Mouse (Mus musculus) spleen, adult 18-20 months (tissue): Measurements from ENCODE around the gene Ralgapa1.
A peak's percentile ranks its signal among the peaks of the same experiment; 100 is the strongest.
"Not testable (repeated sequence)": the region's sequence is repeated elsewhere in the genome, so short reads cannot be mapped to it uniquely, and the experiment has no call there.

Experiments
- DNase-seq, 2 experiments: peaks; one replicate each; pipeline ENCODE4 v3.0.0; 2022; ENCODE audit warnings: mixed read lengths in 2 of 2

Ralgapa1 gene

DNA sequence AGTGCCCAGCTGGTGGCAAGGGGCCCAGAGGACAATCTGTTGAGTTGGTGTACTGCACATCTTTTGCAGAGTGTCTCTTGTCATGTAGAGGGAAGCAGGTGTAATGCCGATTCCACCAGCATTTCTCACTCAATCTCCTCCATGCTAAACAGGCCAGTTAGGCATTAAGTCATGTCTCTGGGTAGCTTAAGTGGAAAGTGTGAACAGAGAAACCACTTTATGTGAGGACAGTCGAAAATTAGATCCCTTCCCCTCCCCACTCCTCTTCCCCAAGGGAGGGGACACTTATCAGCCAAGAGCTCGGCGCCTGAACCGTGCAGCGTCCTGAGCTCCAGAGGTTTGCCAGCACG, 222.5 kb downstream of the Ralgapa1 start:
- DNase-seq, result no peak

DNA sequence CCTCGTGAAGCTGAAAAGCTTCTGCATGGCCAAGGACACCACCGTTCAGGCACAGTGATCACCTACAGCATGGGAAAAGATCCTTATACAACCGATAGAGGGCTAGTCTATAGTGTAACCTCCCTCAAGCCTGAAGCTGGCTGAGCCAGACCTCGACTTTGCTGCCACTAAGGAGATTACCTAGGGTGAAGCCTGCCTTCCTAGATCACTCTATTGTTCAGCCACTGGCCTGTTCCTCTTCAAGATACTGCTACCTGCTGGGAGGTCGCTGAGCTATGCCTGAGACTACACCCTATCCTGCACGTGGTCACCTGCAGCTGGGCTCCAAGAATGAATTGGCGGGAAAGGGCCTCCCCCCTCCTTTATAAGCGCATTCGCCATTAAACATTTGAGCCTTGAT, 234.0 kb downstream of the Ralgapa1 start:
- DNase-seq, result not testable (repeated sequence)

DNA sequence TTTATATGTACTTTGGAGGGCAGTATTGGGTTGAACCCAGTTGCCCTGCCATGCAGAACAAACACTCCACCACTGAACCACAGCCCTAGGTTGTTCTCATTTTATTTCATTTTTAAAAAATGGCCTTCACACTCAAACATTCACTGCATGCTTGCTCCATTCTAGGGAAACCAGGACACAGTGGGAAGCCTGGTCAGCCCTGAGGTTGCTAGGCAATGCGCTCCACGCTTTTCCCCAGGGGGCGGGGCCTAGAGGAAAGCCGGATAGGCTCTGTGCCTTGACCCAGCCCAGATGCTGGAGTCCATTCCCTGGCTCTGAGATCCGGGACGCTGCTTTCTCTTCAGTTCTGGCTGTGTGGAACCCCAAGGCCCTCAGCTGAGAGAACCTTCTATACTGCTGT, 247.2 kb downstream of the Ralgapa1 start:
- no peak for DNase-seq

DNA sequence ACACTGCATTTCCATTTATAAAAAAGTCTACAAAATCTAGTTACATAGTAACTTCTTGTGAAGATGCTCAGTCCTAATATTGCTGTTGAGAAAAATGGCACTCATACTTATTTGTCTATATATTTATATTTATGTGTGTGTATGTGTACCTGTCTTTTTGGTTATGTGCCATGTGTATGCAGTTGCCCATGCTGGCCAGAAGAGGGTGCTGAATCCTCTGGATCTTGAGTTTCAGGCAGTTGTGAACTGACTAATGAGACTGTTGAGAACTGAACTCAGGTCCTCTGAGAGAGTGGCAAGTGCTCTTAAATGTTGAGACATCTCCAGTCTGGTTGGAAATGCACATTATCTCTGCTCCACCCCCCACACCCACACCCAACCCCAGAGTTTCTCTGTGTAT, 247.9 kb downstream of the Ralgapa1 start:
- no peak for DNase-seq

DNA sequence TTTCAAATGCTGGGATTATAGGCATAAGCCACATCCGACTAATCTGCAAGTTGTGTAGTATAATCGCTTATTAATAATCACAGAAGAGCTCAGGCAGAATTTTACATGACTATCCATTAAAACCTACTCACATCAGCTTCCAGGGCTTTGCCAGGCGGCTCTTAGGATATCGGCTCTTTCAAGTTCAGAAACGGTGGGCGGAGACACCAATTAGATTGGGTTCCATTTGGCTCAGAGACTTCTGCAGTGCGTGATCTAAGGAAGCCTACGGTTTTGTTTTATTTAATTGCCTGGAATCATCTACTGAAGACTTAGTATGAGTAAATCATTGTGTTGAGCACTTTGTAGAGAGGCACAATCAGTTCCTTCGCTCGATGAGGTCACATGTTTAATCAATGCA, 249.3 kb downstream of the Ralgapa1 start:
- DNase-seq, result no peak

DNA sequence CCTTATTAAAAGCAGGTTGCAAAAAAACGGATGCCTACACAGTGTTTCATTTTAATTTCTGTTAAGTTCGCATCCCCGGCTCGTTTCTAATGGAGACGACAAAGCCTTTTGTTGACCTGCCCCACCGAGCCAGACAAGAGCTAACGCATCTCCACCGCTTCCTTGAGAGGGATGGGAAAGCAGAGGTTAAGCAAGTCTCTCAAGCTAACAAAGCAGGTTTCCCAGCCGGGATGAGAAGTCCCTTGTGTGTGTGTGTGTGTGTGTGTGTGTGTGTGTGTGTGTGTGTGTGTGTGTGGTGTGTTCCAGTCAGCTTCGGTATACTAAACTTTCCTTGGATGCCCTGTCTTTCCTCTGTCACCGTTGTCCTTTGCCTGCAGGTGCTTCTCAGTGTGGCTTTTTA, 249.8 kb downstream of the Ralgapa1 start:
- DNase-seq, result no peak

DNA sequence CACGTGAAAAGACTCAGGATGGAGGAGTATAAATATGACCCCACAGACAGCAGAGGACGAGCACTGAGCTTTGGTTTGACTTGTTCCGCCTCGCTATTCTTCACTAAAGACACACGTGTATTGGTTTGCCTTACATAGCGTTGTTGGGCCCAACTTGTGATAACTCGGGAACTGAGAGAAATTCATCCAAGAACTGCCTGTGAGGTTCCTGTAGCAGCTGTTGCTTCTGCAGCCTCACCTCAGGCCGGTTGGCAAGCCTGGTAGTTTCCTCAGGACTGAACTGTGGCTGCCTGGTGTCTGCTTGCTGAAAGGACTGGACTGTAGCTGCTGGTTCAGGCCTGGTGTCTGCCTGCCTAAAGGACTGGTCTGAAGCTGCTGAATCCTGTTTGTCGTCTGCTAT, 250.3 kb downstream of the Ralgapa1 start:
- no peak for DNase-seq

DNA sequence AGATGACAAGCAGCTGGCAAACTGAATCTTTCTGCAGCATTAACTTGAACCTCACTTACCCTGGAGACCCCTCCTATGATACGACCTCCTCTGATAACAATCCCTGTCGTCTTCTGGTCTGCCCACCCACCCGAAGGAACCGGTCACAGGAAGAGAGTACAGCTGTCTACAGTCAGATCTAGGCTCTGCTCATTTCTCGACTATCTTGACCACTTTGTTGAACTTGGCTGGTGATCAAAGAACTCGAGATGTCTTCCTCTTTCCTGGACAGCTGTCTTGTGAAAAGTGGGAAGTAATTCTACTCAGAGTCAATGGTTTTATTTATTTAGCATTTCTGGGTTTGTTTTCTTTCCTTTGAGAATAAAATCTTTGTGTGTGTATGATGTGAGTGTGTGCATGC, 251.3 kb downstream of the Ralgapa1 start:
- no peak for DNase-seq

DNA sequence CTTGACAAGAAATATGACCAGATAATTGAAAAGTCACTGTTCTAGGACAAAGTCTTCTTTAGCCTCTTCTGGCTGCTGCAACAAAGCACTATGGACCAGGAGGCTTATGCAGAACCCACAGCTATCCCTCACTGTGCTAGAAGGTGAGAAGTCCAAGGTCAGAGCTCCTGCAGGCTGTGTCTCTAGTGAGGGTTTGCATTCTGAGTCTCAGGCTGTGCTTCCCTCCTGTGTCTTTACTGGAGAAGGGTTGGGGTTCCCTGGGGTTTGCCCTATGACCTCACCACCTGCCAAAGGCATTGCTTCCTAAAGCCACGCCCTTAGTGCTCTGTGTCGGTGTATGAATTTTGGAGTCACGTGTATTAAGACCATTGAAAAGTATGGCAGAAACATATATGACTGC, 252.5 kb downstream of the Ralgapa1 start:
- no peak for DNase-seq

DNA sequence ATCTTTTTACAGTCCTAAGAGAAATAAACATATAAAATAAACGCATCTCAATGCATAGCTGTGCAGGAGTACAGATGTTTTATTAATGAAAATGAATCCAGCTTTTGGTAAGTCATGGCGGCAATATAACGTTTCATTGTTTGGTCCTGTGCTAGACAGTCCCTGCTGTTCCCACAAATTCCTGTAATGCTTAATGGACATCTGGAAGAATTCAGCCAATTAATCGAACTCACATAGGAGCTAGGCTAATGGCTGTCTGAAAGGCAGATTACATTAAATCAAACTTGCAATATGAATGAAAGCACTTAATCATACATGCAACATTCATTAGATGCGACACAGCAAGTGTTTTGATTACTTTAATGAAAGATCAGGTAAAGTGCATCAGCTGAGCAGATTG, 254.1 kb downstream of the Ralgapa1 start:
- no peak for DNase-seq

DNA sequence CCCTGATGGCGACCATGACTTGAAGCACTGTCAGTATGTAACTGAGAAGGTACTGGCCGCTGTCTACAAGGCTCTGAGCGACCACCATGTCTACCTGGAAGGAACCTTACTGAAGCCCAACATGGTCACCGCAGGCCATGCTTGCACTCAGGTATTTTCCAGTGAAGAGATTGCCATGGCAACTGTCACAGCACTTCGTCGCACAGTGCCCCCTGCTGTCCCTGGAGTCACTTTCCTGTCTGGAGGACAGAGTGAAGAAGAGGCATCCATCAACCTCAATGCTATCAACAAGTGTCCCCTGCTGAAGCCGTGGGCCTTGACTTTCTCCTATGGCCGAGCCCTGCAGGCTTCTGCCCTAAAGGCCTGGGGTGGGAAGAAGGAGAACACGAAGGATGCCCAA, 255.1 kb downstream of the Ralgapa1 start:
- DNase-seq, result no peak

DNA sequence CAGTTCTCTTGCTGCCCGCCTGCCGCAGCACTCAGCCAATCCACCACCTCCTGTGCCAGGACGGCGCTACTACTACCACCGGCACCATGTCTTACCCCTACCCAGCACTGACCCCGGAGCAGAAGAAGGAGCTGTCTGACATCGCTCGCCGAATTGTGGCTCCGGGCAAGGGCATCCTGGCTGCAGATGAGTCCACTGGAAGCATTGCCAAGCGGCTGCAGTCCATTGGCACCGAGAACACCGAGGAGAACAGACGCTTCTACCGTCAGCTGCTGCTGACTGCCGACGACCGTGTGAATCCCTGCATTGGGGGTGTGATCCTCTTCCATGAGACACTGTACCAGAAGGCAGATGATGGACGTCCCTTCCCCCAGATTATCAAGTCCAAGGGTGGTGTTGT, 255.8 kb downstream of the Ralgapa1 start, which contains the start of gene Aldoart2:
Gene Aldoart2, plus strand, starts transcription at position 34 of the 400 bp plus-strand sequence.
- DNase-seq, result no peak

DNA sequence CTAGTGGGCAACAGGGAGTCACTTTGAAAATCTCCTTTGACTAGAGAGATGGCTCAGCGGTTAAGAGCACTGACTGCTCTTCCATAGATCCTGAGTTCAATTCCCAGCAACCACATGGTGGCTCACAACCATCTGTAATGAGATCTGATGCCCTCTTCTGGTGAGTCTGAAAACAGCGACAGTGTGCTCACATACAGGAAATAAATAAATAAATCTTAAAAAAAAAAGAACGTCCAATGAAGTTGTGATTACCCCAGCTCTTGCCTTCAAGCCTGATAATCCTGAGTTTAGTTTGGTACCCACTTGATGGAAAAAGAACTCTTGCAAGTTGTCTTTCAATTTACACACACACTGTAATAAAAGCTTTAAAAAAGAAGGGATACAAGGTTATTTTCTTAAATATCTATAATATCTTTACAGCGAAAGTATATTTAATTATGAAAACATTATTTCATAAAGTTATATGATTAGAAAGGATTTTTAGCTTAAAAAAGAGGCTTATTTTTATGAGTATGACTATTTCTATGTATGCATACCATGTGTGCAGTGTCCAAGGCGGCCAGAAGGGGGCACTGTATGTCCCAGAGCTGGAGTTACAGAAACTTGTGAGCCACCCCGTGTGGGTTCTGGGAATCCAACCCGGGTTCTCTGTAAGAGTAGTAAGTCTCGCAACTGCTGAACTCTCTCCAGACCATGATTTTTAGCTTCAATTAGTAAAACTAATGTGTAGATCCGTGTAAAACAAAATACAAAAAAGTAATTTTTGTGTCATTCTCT, 256.6 kb downstream of the Ralgapa1 start:
- no peak for DNase-seq

DNA sequence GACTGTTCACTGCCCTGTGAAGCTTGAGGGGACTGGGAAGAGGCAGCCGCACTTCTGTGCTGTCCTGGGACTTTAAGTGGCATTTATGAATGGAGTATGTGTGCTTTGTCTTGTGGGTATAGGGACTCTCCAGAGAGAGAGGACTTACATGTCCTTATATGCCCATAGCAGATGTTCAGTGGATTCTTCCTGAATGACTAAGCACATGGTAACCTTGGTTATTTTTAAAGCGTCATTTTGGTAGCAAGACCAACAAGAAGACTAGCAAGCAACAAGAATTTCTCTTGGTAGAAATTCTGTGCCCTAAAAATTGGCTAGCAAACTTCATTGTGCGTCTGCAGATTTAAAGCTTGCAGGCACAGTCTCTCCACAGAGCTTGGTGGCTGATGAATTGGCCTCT, 257.2 kb downstream of the Ralgapa1 start:
- no peak for DNase-seq

DNA sequence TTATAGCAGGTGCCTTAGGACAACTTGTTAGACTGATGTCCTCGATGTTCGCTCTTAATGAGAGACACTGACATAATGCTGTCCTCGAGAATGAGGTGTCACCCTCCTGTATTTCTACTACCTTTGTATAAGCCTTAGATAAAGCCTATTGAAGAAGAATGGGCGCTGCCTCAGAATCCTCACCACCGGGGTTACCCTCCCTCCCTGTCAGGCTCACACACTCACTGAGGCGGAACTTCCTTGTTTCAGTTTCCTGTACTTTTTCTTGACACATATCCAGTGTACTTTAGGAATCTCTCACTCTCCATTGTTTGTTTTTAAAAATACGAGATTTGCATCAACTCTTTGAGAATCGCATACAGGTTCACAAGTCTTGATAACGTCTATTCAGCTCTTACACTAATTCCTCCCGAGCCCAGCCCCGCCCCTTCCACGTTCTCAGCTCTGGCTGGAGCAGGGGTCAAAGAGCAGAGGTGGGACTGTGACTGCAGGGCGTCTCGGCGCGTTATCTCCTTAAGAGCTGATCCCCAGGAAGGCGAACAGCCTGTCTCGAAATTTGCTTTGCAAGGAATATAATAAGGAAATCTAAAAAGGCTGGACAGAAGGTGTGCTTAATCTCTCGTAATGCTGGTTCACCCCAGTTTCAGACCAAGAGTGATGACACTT, 260.8 kb downstream of the Ralgapa1 start:
- peak in 1 of 2 experiments; percentile 6 for DNase-seq

DNA sequence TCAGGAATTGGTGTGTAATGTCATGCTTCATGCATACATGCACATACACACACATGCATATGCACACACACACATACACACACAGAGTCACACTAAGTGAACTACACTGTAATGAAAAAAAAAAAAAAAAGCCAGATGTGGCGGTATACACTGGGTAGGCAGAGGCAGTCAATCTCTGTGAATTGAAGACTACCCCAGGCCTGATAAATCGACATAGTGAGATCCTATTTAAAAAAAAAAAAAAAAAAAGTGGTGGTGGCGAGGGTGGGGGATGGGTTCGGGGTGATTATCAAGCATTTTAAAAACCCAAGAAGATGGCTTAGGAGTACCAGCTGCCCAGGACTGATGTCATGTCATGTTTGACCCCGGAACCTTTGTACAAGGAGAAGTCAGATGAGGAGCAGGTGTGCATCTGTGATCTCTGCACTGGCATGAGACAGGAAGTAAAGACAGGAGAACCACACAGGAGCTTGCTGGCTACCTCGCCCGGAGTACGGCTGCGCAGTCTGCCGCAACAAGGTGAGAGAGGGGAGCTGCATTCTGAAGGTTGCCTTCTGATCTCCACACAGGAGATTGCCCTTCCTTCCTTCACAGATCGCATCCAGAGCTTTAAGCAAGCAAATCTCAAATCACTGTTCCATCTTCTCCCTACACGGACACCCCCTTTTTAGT, 261.6 kb downstream of the Ralgapa1 start:
- no peak for DNase-seq

DNA sequence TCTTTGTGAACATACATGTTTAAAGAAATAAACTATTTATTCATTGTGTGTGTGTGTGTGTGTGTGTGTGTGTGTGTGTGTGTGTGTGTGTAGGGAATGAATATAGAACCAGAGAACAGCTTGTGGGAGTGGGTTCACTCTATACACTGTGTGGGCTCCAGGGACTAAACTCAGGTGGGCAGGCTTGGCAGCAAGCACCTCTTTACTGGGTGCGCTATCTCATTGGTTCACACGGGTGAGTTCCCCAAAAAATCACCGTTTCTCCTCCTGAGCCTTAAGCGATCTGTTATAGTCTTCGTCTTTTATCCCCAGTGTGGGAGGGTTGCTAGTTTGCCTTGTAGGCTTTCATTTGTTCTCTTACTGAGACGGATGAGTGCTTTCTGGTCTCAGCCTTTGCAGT, 263.1 kb downstream of the Ralgapa1 start:
- no peak for DNase-seq

DNA sequence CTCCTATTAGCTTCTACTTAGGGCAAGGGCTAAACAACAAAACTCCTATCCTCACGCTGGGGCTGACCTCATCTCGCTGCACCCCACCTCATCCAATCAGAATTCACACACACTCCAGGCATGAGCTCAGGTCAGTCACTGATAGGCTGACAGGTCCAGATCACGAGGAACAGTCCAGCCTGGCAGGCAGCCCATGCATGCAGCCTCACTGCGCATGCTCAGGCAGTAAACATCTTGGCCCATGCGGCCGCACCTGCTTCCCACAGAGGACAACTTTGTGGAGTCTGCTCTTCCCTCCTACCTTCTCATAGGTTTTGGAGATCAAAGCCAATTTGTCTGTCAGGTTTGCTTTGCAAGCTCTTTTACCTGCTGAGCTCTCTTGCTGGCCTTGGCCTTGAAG, 266.1 kb downstream of the Ralgapa1 start:
- not testable (repeated sequence) for DNase-seq
